Mouse (Mus musculus) adrenal gland (tissue): ENCODE measurements around the gene 4930578C19Rik.
"Not testable (repeated sequence)": the region's sequence is repeated elsewhere in the genome, so short reads cannot be mapped to it uniquely, and the experiment has no call there.

Source experiments
- intact Hi-C: fragments of 180-260 bp; cut with DNase I; formaldehyde crosslinking; loops from one replicate; pipeline ENCODE4 v1.15.1; 2025
- long read RNA-seq, 2 experiments: library from polyadenylated mRNA; unstranded; transcript quantifications; one replicate each; pipeline ENCODE4 v2.0.0; 2020; ENCODE audit warnings: borderline replicate concordance in 1 of 2; ENCODE audit not compliant: insufficient replicate concordance in 1 of 2

Gene 4930578C19Rik
- long read RNA-seq, experiment 1, partial matches to known transcripts = 0 of 1 reads
- long read RNA-seq, experiment 1, other reads (novel, unspliced or antisense) = 1 of 1 reads
- long read RNA-seq, experiment 2, partial matches to known transcripts = 0 of 3 reads
- long read RNA-seq, experiment 2, other reads (novel, unspliced or antisense) = 3 of 3 reads

- intact Hi-C loops = no loop called here
These were observed at the start of gene 4930578C19Rik for GRCm38 (mm10) chrX:18461198-18461601. 4930578C19Rik (minus strand) TSS chrX:18461397.

- intact Hi-C loops = no loop called here
These were observed 6.5 kb upstream of the 4930578C19Rik start for GRCm38 (mm10) chrX:18467690-18468089.

DNA sequence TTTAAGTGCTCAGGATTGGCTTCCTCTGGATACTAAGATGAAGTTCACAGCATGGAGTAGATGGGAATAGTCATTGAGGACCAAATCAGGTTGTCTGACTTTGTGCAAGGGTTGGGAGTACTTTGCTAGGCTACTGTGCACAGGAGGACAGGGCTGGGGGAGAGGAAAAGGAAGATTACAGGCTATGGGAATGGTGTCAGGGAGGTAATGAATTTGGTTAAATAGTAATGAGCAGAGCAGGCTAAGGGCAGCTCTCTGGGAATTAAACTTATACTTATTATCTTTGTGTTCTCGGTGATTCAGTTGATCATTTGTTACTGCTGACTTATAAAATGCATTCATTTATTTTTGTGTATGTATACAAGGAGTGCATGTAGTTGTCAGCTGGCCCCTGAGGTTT lies 1.7 kb upstream of the 4930578C19Rik start:
- intact Hi-C loops = no loop called here

GRCm38 (mm10) chrX:18451559-18451958 lies 9.6 kb downstream of the 4930578C19Rik start:
- intact Hi-C loops = no loop called here

DNA sequence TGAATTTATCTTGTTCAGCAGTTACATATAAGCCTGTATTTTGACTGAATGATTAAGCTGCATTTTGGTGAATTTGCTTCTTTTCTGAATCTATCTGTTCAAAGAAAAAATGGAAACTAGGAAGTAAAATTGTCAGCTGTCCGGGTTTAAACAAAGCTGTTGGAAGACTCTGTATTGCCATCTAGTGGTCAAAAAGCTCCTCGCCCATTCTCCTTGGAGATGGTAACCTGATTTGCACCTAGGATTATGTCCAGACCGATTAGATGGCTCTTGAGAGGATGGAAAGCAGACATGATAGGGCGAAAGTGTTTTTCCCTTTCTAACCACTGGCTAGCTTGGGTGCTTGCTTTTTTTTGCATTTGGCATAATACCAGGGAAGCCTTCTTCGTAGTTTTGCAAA lies 19.1 kb downstream of the 4930578C19Rik start:
- intact Hi-C loops = loop anchor here (5.0 kb wide), 1 partner anchor 1545 kb away; no protein-coding TSS in a partner anchor

DNA sequence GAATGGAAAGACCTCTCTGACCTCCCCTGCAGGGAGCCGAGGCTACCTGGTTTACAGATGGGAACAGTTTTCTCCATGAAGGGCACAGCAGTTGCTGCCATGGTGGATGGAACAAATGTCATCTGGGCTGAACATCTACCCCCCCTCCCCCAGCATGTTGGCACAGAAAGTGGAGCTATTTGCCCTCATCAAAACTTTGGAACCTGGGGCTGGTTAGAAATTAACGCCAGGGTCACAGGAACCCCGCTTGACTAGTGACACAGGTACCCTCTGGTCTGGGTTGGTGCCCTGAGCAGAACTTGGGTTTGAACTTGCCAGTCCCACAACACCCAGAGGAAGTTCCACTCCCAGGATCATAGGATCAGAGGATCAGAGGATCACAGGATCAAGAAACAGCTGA lies 35.7 kb downstream of the 4930578C19Rik start:
- intact Hi-C loops = no loop called here

GRCm38 (mm10) chrX:18423206-18423605 lies 38.0 kb downstream of the 4930578C19Rik start:
- intact Hi-C loops = no loop called here

- intact Hi-C loops = no loop called here
These were observed 40.9 kb downstream of the 4930578C19Rik start for GRCm38 (mm10) chrX:18420161-18420784.

DNA sequence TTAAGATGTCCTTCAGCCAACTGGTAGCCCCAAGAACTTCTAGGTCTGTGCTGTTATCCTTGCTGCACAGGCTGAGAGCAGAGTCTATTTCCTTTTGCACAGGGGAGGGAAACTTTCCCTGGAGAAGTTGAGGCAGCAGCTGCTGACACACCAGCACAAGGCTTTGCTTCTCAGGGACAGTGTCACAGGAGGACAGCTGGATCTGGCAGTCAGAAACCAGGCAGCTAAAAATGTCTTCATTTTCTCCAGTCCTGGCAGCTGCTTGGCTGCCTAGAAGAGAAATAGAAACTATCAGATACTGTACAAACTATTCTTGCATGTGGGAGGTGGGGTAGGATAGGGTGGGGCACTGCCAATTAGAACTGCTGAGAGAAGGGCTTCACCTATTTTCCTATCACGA lies 42.2 kb downstream of the 4930578C19Rik start:
- intact Hi-C loops = no loop called here

DNA sequence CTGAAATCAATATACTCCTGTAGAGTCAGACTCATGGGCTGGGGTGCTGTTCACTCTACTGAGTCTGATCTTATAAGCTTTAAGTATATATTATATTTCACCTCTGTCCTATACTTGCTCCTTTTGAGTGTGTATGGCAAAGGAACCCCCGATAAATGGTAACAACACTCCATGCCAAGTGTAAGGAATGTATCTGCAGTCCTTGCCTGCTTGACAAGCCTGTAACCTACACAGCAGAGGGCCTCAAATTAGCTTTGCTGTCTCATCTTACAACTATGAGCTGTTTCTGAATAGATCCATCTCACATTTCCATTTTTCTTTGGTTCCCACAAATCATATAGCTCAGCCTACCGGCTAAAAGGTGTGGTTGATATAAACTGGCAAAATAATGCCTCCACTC lies 46.6 kb downstream of the 4930578C19Rik start:
- intact Hi-C loops = no loop called here

DNA sequence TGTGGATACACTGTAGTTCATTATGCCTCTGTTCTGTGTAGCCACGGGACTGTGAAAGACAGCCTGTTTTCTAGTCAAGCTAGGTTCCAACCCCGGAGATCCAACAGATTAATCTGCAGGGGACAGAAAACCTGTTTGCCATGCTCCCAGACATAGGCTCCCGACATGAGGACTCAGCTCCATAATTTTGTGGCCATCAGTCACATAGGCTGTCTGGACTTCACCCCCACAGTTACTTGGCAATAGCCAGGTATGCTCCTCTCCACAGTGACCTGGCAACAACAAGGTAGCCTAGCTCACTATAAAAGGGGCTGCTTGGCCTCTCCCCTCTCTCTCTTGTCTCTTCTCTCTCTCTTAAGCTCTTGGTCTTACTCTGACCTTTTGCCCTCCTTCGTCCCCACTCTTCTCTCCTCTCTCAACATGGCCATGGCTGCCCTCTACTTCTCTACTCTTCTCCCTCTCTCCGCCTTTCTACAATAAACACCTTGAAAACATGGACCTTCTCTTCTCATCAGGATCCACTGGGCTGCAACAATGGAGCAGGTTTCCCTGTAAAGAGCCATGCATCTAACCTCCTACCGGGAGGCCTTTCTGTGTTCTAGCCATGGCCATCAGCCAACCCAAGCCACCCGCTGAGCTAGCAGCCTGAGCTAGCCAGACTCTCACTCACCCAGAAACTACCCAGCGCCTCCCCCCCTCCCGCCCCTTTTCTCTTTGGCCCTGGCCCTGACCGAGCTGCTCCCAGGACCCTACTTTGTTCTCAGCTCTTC lies 49.9 kb downstream of the 4930578C19Rik start:
- intact Hi-C loops = no loop called here

DNA sequence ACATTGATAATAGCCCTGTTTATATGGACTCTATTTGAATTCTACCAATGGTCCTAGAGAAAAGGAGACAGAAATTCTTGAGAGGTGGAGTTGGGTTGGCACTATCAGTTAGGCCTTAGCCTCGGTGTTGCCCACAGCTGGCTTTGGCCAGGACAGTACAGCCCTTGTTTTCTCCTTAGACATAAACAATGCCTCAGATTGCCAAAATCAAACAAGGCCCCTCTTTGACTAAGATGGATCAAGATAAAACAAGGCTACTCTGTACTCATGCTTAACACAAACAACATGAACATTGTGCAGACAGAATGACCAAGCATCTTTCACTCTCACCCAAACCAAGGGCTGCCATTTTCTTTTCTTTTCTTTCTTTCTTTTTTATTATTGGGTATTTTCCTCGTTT lies 51.6 kb downstream of the 4930578C19Rik start:
- intact Hi-C loops = no loop called here

DNA sequence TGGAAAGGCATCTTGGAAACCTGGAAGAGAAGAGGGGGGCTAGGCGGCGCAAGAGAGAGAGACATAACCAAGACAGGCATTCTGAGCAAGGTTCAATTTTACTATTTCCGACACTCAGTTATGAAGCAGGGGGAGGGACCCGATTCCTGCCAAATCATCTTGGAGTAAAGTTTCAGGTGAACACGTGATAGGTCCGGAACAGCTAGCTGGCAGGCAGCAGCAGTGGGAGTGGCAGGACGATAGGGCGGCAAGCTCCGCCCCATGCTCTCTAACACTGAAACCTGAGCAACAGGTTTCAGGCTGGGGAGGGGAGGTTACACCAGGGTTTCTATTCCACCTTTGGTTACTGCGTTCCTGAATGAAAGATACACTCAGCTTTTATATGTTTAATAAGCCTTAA lies 58.9 kb downstream of the 4930578C19Rik start:
- intact Hi-C loops = no loop called here

DNA sequence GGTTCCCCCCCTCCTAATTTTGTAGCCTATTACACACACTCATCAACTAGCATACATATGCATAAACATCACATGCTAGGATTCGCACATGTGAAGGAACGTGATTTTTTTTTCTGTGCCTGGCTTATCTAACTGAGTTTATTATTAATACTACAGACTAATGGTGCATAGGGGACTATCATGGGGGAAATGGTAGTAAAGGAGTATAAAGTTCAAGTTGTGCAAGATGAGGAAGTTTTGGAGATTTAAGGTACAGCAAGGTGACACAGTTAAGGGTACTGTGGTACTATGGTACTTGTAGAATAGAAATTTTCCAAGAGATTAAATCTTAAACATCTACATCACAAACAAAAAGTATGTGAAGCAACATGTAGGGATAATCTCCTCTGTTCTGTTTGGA lies 64.5 kb downstream of the 4930578C19Rik start:
- intact Hi-C loops = no loop called here

DNA sequence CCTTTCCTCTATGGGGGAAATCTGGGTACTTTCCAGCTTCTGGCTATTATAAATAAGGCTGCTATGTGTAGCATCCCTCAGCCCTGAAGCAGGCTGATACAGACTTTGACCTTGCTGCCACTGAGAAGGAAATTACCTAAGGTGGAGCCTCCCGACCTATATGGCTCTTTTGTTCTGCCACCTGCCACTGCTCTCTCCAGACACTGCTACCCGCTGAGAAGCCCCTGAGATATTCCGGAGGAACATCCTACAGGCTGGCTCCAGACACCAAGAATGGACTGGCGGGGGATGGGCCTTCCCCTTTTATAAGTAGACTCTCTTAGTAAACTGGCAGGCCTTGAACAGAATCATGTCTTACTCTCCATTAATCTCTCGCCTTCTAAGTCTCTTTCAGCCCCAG lies 77.0 kb downstream of the 4930578C19Rik start:
- intact Hi-C loops = not testable (repeated sequence)
